Mouse (Mus musculus) brain, embryonic 14.5 days (tissue): ENCODE results near the gene Etfa.

ENCODE experiments used
- CTCF ChIP-seq: fragments of 200-500 bp; IDR thresholded peaks from 2 replicates; pipeline ENCODE4 v1.5.1; 2012; ENCODE audit warnings: inconsistent platforms, mild to moderate bottlenecking, moderate library complexity, borderline replicate concordance; ENCODE audit not compliant: insufficient read depth, insufficient read length; ENCODE audit errors: extremely low read depth
- POLR2A ChIP-seq: fragments of 200-500 bp; IDR thresholded peaks from 2 replicates; pipeline ENCODE4 v1.6.1; 2012; ENCODE audit warnings: mild to moderate bottlenecking, inconsistent platforms, borderline replicate concordance; ENCODE audit not compliant: poor library complexity, insufficient read depth, insufficient read length, severe bottlenecking; ENCODE audit errors: extremely low read depth

GRCm38 (mm10) chr9:55540391-55540770, 28.3 kb upstream of the Etfa start:
- TF ChIP-seq CTCF (no peak), POLR2A (no peak)
